Mouse (Mus musculus): ENCODE data around the gene Gm10964. TPM values are rescaled to one million over a fixed set of nuclear protein-coding genes. Genes with fewer than 3 reads are reported as not detected.

Gm10964 gene
- polyA plus RNA-seq, 1 experiment from 2014 or later = not detected

DNA sequence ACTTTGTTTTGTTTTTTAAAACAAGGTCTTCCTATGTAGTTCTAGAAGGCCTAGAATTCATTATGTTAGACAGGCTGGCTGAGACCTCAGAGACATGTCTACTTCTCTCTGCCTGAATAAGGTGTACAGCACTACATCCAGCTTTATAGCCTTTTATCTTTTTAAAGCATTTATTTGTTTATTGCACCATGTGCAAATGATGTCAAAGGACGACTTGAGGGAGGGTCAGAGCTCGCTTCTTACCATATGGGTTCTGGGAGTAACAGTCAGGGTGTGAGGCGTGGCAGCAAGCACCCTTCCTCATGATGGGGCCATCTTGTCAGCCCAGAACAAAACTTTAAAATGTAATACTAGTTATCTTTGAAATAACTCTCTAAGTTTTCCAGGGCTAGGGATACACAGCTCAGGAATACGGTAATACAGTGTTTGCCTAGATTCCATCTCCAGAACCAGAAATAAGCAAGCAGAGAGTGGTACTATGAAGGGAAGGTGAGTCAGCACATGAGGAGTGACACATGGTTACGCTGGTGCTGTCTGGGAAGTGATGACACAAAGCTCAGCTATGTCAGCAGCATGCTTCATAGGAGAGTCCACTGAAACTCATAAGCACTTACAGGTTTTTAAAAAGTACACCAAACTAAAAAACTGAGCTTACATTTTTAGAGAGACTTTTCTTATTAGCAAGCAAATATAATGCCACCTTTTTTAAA is 20.2 kb downstream of the Gm10964 start:
- no peak overlapping the region for H3K4me3 ChIP-seq
- 86% methylated on average over 5 of the region's 5 CpGs for WGBS
- H3K36me3 ChIP-seq = peaks cover 69% of the 10 kb centered on the region
- H3K4me1 ChIP-seq = no peaks in the 10 kb centered on the region
- no peak for ATAC-seq (ENCODE audit: low FRiP score, low read depth)
- H3K9me3 ChIP-seq = no peaks in the 10 kb centered on the region
- H3K4me2 ChIP-seq (replicated peaks) = no peak overlapping the region
- H3K27ac ChIP-seq (replicated peaks) = no peak overlapping the region
- no peaks in the 10 kb centered on the region for H3K27me3 ChIP-seq
- H3K9ac ChIP-seq (replicated peaks) = no peak overlapping the region

DNA sequence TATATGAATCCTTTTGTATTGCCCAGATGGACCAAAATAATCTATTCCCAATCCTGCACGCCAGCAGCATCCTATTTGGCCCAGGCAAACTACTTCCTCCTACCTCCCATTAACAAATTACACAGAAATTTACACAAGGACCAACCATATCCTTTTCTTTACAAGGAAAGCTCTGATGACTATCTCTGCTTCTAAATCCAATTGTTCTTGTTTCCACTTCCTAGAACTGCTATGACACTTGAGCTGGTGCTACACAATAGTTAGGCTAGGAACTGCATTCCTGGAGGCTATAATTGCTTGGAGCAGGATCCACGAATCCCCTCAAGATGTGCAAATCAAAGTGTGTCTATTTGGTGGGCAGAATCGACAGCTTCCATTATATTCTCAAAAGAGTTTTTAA is 27.6 kb downstream of the Gm10964 start:
- peaks cover 37% of the 10 kb centered on the region for H3K36me3 ChIP-seq

GRCm38 (mm10) chr3:103771531-103772130 is 32.5 kb downstream of the Gm10964 start:
- H3K4me2 ChIP-seq (replicated peaks) = no peak overlapping the region
- H3K27me3 ChIP-seq = no peaks in the 10 kb centered on the region
- H3K4me1 ChIP-seq = no peaks in the 10 kb centered on the region
- H3K9ac ChIP-seq (replicated peaks) = no peak overlapping the region
- H3K9me3 ChIP-seq = no peaks in the 10 kb centered on the region
- H3K4me3 ChIP-seq = no peak overlapping the region
- WGBS = 81% methylated on average over 9 of the region's 9 CpGs
- ATAC-seq (ENCODE audit: low FRiP score, low read depth) = no peak
- no peak overlapping the region for H3K27ac ChIP-seq (replicated peaks)
- peaks cover 32% of the 10 kb centered on the region for H3K36me3 ChIP-seq

More for the DNA sequence above, 27.6 kb downstream of the Gm10964 start:
- Histone ChIP-seq H3K4me2 (replicated peaks) (no peak overlapping the region), H3K27ac (replicated peaks) (no peak overlapping the region), H3K4me3 (no peak overlapping the region), H3K27me3 (no peaks in the 10 kb centered on the region), H3K9ac (replicated peaks) (no peak overlapping the region), H3K4me1 (no peaks in the 10 kb centered on the region), H3K9me3 (no peaks in the 10 kb centered on the region)
- WGBS = 78% methylated on average over 3 of the region's 3 CpGs
- no peak for ATAC-seq (ENCODE audit: low FRiP score, low read depth)

DNA sequence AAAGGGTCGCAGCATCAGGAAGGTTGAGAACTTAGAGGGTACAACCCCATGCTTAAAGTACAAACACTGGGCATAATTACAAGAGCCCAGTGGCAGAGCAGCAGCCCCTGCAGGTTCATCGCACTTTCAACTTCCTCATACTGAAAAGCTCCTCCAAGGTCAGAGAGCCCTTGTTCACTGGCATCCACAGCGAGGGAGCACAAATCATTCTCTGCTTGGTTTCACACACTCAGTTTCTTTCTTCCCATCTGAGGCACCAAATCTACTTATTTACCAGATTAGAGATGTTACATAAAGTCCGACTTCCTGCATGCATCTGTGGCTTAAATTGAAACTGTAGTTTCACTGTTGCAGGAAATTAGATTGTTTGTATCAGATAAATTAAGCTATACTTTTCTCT is 33.7 kb downstream of the Gm10964 start:
- H3K4me2 ChIP-seq (replicated peaks) = no peak overlapping the region
- no peaks in the 10 kb centered on the region for H3K4me1 ChIP-seq
- no peak overlapping the region for H3K27ac ChIP-seq (replicated peaks)
- ATAC-seq (ENCODE audit: low FRiP score, low read depth) = no peak
- H3K27me3 ChIP-seq = no peaks in the 10 kb centered on the region
- no peak overlapping the region for H3K9ac ChIP-seq (replicated peaks)
- no peaks in the 10 kb centered on the region for H3K9me3 ChIP-seq
- WGBS = 85% methylated on average over 4 of the region's 4 CpGs
- H3K36me3 ChIP-seq = peaks cover 43% of the 10 kb centered on the region
- H3K4me3 ChIP-seq = no peak overlapping the region

- H3K36me3 ChIP-seq = peaks cover 37% of the 10 kb centered on the region
- H3K4me3 ChIP-seq = no peak overlapping the region
- no peak for ATAC-seq (ENCODE audit: low FRiP score, low read depth)
- H3K9ac ChIP-seq (replicated peaks) = 0 out of 2 replicates have a peak overlapping the region, but pooled peaks have one; percentile 15
- H3K9me3 ChIP-seq = no peaks in the 10 kb centered on the region
- WGBS = 81% methylated on average over 3 of the region's 3 CpGs
- no peaks in the 10 kb centered on the region for H3K27me3 ChIP-seq
- H3K27ac ChIP-seq (replicated peaks) = no peak overlapping the region
- H3K4me1 ChIP-seq = no peaks in the 10 kb centered on the region
- no peak overlapping the region for H3K4me2 ChIP-seq (replicated peaks)
Measured at GRCm38 (mm10) chr3:103773508-103773907, 34.3 kb downstream of the Gm10964 start.

DNA sequence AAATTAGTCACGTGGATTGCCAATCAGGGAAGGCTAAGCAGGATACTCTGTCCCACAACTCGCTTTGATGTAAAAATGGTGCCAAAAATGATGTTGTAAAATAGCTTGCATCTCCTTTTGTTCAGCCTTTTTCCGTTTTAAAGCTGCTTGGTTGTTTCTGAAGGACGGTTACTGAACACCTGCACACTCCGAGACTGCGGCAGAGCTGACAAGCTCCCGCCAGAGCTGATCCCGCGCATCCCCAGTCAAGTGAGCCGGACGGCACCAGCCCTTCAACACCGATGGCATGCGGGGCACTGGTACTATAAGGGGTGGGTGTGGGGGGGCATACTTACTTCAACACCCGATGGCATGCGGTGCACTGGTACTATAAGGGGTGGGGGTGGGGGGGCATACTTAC is 34.8 kb downstream of the Gm10964 start:
- Histone ChIP-seq H3K4me1 (no peaks in the 10 kb centered on the region), H3K4me2 (replicated peaks) (no peak overlapping the region), H3K27ac (replicated peaks) (no peak overlapping the region), H3K9me3 (no peaks in the 10 kb centered on the region), H3K4me3 (no peak overlapping the region), H3K27me3 (no peaks in the 10 kb centered on the region), H3K36me3 (peaks cover 33% of the 10 kb centered on the region), H3K9ac (replicated peaks) (no peak overlapping the region)
- ATAC-seq (ENCODE audit: low FRiP score, low read depth) = no peak
- WGBS = 88% methylated on average over 15 of the region's 15 CpGs

DNA sequence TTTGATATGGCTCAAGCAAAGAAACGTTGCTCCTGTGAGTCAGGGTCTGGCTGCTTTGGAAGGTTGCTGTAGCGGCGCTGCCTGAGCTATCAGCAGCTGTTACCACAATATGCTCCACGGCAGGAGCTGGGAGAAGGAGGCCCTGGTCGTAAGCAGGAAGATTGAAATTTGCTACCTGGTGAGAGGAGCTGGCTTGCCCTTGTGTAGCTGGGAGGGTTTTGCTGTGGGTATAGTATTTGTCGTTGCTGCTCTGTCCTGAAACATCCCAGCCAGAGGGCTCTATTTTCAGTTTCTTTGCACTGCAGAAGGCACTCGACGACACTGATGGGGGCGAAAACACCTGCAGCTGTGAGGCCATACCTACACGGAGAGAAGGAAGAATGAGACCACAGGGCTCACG is 38.8 kb downstream of the Gm10964 start:
- H3K27ac ChIP-seq (replicated peaks) = no peak overlapping the region
- H3K9me3 ChIP-seq = no peaks in the 10 kb centered on the region
- no peaks in the 10 kb centered on the region for H3K27me3 ChIP-seq
- WGBS = 94% methylated on average over 11 of the region's 11 CpGs
- no peak overlapping the region for H3K9ac ChIP-seq (replicated peaks)
- H3K4me1 ChIP-seq = 0 out of 2 replicates have a peak, but pooled peaks cover 2% of the 10 kb centered on the region
- H3K4me2 ChIP-seq (replicated peaks) = no peak overlapping the region
- peaks cover 23% of the 10 kb centered on the region for H3K36me3 ChIP-seq
- H3K4me3 ChIP-seq = no peak overlapping the region
- ATAC-seq (ENCODE audit: low FRiP score, low read depth) = no peak

DNA sequence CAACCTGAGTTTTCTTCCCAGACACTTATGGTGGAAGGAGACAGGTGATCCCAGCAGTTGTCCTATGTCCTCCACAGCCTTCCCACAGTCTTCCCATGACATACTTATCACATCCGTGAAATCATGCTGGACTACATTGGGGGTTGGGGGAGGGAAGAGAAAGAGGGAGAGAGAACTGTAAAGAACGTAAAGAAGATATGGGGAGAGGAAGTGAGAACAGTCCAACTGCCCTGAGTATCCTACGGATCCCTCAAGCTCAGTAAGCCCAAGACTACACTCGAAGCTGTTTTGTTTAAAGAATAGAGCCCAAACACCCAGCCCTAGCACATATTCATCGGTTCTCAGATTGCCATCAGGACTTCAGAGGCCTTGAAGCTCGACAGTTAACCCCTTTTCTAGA is 39.5 kb downstream of the Gm10964 start:
- Histone ChIP-seq H3K4me1 (0 out of 2 replicates have a peak, but pooled peaks cover 2% of the 10 kb centered on the region), H3K27ac (replicated peaks) (no peak overlapping the region), H3K9ac (replicated peaks) (no peak overlapping the region), H3K4me3 (no peak overlapping the region), H3K9me3 (no peaks in the 10 kb centered on the region), H3K4me2 (replicated peaks) (no peak overlapping the region), H3K27me3 (no peaks in the 10 kb centered on the region), H3K36me3 (peaks cover 19% of the 10 kb centered on the region)
- 91% methylated on average over 6 of the region's 6 CpGs for WGBS
- ATAC-seq (ENCODE audit: low FRiP score, low read depth) = no peak

DNA sequence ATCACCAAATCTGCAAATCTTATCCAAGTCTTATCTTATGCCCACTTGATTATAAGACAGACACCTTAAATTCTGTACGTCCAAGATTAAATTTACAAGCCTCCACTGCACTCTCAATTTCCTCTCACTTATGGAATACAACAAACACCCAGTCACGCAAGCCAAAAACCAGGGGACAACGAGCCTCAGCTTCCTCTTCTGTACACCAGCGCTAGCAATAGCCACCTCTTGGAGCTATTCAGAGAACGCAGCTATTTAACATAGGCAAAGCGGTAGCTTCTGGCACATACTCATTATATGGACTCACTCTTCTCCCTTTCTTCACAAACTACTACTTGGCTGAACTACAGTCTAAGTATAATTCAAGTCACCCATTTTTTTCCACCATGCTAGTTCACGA is 40.0 kb downstream of the Gm10964 start:
- WGBS = 77% methylated on average over 7 of the region's 7 CpGs
- no peak for ATAC-seq (ENCODE audit: low FRiP score, low read depth)
- no peaks in the 10 kb centered on the region for H3K9me3 ChIP-seq
- no peak overlapping the region for H3K4me3 ChIP-seq
- no peak overlapping the region for H3K4me2 ChIP-seq (replicated peaks)
- H3K9ac ChIP-seq (replicated peaks) = no peak overlapping the region
- peaks cover 18% of the 10 kb centered on the region for H3K36me3 ChIP-seq
- no peaks in the 10 kb centered on the region for H3K27me3 ChIP-seq
- H3K27ac ChIP-seq (replicated peaks) = no peak overlapping the region
- H3K4me1 ChIP-seq = 0 out of 2 replicates have a peak, but pooled peaks cover 2% of the 10 kb centered on the region

DNA sequence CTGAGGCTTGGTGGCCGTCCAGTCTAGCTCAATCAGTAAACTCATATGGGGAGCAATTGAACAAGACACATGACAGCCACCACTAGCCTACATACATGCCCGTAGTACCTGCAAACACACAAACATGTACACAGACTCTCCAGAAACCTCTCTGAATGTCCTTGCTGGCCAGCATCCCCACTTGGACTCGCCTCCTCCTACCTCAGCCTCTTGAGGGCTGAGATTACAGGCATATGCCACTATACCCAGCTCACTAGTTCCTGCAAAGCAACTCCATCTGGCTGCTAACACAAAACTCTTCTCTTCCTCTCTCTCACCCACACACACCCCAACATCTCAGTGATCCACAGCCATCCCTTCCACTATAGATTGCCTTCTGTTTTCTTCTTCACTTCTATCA is 41.1 kb downstream of the Gm10964 start:
- no peak overlapping the region for H3K4me3 ChIP-seq
- H3K4me1 ChIP-seq = 0 out of 2 replicates have a peak, but pooled peaks cover 2% of the 10 kb centered on the region
- no peak for ATAC-seq (ENCODE audit: low FRiP score, low read depth)
- peaks cover 18% of the 10 kb centered on the region for H3K36me3 ChIP-seq
- H3K9me3 ChIP-seq = no peaks in the 10 kb centered on the region
- no peak overlapping the region for H3K27ac ChIP-seq (replicated peaks)
- H3K9ac ChIP-seq (replicated peaks) = no peak overlapping the region
- no peaks in the 10 kb centered on the region for H3K27me3 ChIP-seq
- no peak overlapping the region for H3K4me2 ChIP-seq (replicated peaks)
- 89% methylated on average over 3 of the region's 3 CpGs for WGBS

DNA sequence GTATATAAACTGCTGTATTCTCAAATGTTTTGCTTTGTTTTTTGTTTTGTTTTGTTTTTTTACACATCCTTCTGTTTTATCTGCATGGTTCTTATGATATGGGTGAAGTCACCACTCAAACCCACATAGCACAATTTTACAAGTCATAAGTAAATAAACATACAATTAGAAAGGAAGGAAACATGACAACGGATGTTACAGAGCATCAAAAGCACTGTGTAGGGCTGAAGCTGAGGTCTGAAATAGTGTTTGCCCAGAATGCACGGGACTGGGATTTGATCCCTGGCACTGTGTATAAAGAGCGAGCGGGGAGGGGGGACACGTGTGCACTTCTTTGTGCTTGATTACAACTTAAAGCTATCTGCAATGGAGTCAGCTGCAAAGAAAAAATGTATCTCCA is 41.6 kb downstream of the Gm10964 start:
- H3K4me1 ChIP-seq = 0 out of 2 replicates have a peak, but pooled peaks cover 2% of the 10 kb centered on the region
- no peak overlapping the region for H3K4me3 ChIP-seq
- no peak overlapping the region for H3K4me2 ChIP-seq (replicated peaks)
- no peaks in the 10 kb centered on the region for H3K27me3 ChIP-seq
- no peak overlapping the region for H3K27ac ChIP-seq (replicated peaks)
- H3K9me3 ChIP-seq = no peaks in the 10 kb centered on the region
- ATAC-seq (ENCODE audit: low FRiP score, low read depth) = no peak
- WGBS = 82% methylated on average over 5 of the region's 5 CpGs
- H3K36me3 ChIP-seq = peaks cover 13% of the 10 kb centered on the region
- no peak overlapping the region for H3K9ac ChIP-seq (replicated peaks)

DNA sequence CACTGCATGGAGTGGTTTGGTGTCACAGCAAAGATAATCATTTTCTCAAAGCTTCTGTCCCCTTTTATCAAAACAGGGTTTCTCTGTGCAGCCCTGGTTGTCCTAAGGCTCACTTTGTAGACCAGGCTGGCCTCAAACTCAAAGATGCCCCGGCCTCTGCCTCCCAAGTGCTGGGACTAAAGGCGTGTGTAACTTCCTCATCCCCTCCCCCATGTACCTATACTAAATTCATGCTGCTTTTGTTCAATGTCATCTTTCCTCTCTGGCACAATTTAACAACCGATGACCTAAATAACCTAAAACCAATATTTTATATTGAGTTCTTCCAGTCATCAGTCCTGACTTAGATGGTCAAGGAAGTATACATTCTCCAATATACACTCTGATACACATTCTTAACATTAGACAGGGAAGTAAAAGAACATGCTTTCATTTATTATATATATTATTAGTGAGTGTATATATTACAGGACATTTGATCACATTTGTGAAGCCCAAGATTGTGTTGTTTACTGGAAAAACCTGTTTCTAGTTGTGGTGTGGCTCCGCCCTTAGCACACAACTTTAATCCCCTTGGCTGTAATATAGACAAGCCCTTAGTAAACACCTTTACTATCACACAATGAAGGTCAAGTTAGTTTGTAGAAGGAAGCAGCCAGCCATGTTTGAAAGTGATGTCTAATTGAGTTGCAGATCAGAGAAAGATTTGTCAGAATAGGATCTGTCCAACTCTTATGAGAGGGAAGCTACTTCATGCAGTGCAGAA is 43.9 kb downstream of the Gm10964 start:
- 94% methylated on average over 4 of the region's 4 CpGs for WGBS
- no peak overlapping the region for H3K4me2 ChIP-seq (replicated peaks)
- H3K27me3 ChIP-seq = no peaks in the 10 kb centered on the region
- H3K4me3 ChIP-seq = no peak overlapping the region
- H3K9ac ChIP-seq (replicated peaks) = no peak overlapping the region
- no peak overlapping the region for H3K27ac ChIP-seq (replicated peaks)
- 0 out of 2 replicates have a peak, but pooled peaks cover 2% of the 10 kb centered on the region for H3K4me1 ChIP-seq
- H3K9me3 ChIP-seq = no peaks in the 10 kb centered on the region
- no peak for ATAC-seq (ENCODE audit: low FRiP score, low read depth)
- no peaks in the 10 kb centered on the region for H3K36me3 ChIP-seq

Measured in midbrain, embryonic 12.5 days (tissue).